Mouse (Mus musculus) E14TG2a.4 (cell line): ENCODE results near the gene Grn.

Source experiments
- CTCF ChIP-seq: conservative IDR thresholded peaks from 2 replicates; pipeline ENCODE4 v1.5.1; 2014; ENCODE audit warnings: low read length
- NANOG ChIP-seq: IDR thresholded peaks from 2 replicates; pipeline ENCODE4 v1.6.1; 2014; ENCODE audit warnings: borderline replicate concordance, low read length, mixed read lengths
- POU5F1 ChIP-seq: IDR thresholded peaks from 2 replicates; pipeline ENCODE4 v1.6.1; 2014; ENCODE audit warnings: low read length, borderline replicate concordance

DNA sequence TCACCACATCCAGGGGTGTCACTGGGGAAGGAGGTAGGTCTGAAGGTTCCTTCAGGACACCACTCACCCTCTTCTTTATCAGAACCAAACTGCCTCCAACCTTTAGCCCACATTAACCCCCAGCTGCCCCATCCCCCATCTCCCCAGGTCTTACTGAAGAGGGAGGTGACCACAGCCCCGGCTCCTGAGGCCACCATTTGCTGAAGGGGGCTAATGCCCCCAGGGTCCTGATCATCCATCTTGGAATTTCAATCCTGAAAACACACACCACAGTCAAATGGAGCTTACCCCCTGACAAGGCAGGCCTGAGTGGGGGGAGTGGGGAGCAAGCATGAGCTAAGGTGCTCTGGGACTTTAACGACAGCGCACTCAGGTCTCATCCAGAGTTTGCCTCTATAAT is 23.7 kb upstream of the Grn start:
- no peak for TF ChIP-seq CTCF
- TF ChIP-seq NANOG: no peak
- no peak for TF ChIP-seq POU5F1
